Mouse (Mus musculus) CD4-positive, CD25-positive, alpha-beta regulatory T cell, adult 2 months (primary cell): ENCODE data around the gene Ccdc86.

Experiments
- DNase-seq: peaks from one replicate; pipeline ENCODE4 v3.0.0-alpha.2; 2012; ENCODE audit warnings: low read depth, low spot score

The Ccdc86 gene

GRCm38 (mm10) chr19:10949112-10949511, at the start of gene Ccdc86:
Gene Ccdc86, minus strand, starts transcription at chr19:10949266.
- peak; percentile 99 for DNase-seq

- DNase-seq = no peak
Measured at GRCm38 (mm10) chr19:10993150-10993549, 44.1 kb upstream of the Ccdc86 start, which contains the start of gene Ms4a15. Gene Ms4a15, minus strand, starts transcription at chr19:10993250.

- DNase-seq = no peak
Measured at GRCm38 (mm10) chr19:10991911-10992310, 42.8 kb upstream of the Ccdc86 start.

- no peak for DNase-seq
Measured at GRCm38 (mm10) chr19:10990751-10991150, 41.7 kb upstream of the Ccdc86 start.

GRCm38 (mm10) chr19:10988563-10988962, 39.5 kb upstream of the Ccdc86 start:
- no peak for DNase-seq

- no peak for DNase-seq
Measured at GRCm38 (mm10) chr19:10985889-10986288, 36.8 kb upstream of the Ccdc86 start.

GRCm38 (mm10) chr19:10984551-10984950, 35.5 kb upstream of the Ccdc86 start:
- DNase-seq = no peak

GRCm38 (mm10) chr19:10983146-10983545, 34.1 kb upstream of the Ccdc86 start:
- peak; percentile 47 for DNase-seq

GRCm38 (mm10) chr19:10980210-10980609, 31.1 kb upstream of the Ccdc86 start:
- DNase-seq = no peak

- DNase-seq = peak; percentile 92
Measured at GRCm38 (mm10) chr19:10979184-10980168, 30.4 kb upstream of the Ccdc86 start.

- DNase-seq = peak; percentile 54
Measured at GRCm38 (mm10) chr19:10976318-10976717, 27.3 kb upstream of the Ccdc86 start.

GRCm38 (mm10) chr19:10975187-10975586, 26.1 kb upstream of the Ccdc86 start:
- no peak for DNase-seq

GRCm38 (mm10) chr19:10974238-10974865, 25.3 kb upstream of the Ccdc86 start, which contains the start of gene Ms4a10:
Gene Ms4a10, minus strand, starts transcription at chr19:10974670.
- DNase-seq = no peak

- no peak for DNase-seq
Measured at GRCm38 (mm10) chr19:10973187-10973586, 24.1 kb upstream of the Ccdc86 start.

GRCm38 (mm10) chr19:10972660-10973059, 23.6 kb upstream of the Ccdc86 start:
- no peak for DNase-seq

- DNase-seq = no peak
Measured at GRCm38 (mm10) chr19:10970457-10970856, 21.4 kb upstream of the Ccdc86 start.

GRCm38 (mm10) chr19:10968578-10968977, 19.5 kb upstream of the Ccdc86 start:
- DNase-seq = no peak

- no peak for DNase-seq
Measured at GRCm38 (mm10) chr19:10965721-10966120, 16.7 kb upstream of the Ccdc86 start.

- no peak for DNase-seq
Measured at GRCm38 (mm10) chr19:10959978-10960346, 10.9 kb upstream of the Ccdc86 start.

GRCm38 (mm10) chr19:10959085-10959977, 10.3 kb upstream of the Ccdc86 start:
- DNase-seq = peak; percentile 86
